Mouse (Mus musculus) heart, adult 2 months (tissue): ENCODE measurements around the gene Map1s. TPM values are rescaled to one million over a fixed set of nuclear protein-coding genes. Genes with fewer than 3 reads are reported as not detected.
A peak's percentile ranks its signal among the peaks of the same experiment; 100 is the strongest.

Experiments
- DNase-seq, 2 experiments: peaks; one replicate each; pipeline ENCODE4 v3.0.0; 2021
- H3K27ac ChIP-seq: fragments of 200-600 bp; 2 replicates; pipeline ENCODE4 v1.8.1; 2022
- H3K27me3 ChIP-seq: fragments of 200-500 bp; 2 replicates; pipeline ENCODE4 v1.6.1; 2012; ENCODE audit warnings: mild to moderate bottlenecking, low read length, inconsistent platforms, mixed read lengths; ENCODE audit not compliant: control insufficient read depth, insufficient read depth
- H3K36me3 ChIP-seq: fragments of 200-500 bp; 2 replicates; pipeline ENCODE4 v1.6.1; 2012; ENCODE audit warnings: low read length, inconsistent platforms; ENCODE audit not compliant: control insufficient read depth, insufficient read depth
- H3K4me1 ChIP-seq: fragments of 200-500 bp; 2 replicates; pipeline ENCODE4 v1.6.1; 2011; ENCODE audit warnings: low read length; ENCODE audit not compliant: control insufficient read depth, insufficient read depth
- H3K4me3 ChIP-seq: fragments of 200-600 bp; 2 replicates; pipeline ENCODE4 v1.8.1; 2022
- H3K79me2 ChIP-seq: fragments of 200-500 bp; replicated peaks from 2 replicates; pipeline ENCODE4 v1.6.1; 2012; ENCODE audit warnings: mild to moderate bottlenecking, inconsistent platforms, low read length, moderate library complexity, mixed read lengths; ENCODE audit not compliant: control insufficient read depth, insufficient read depth
- H3K9ac ChIP-seq: fragments of 200-500 bp; 2 replicates; pipeline ENCODE4 v1.6.1; 2012; ENCODE audit warnings: low read depth, mild to moderate bottlenecking, control low read depth, inconsistent platforms, low read length, mixed read lengths
- CTCF ChIP-seq: fragments of 200-600 bp; IDR thresholded peaks from 2 replicates; pipeline ENCODE4 v1.8.1; 2022; ENCODE audit warnings: antibody characterized with exemption, mild to moderate bottlenecking, moderate library complexity
- EP300 ChIP-seq: fragments of 200-500 bp; IDR thresholded peaks from 2 replicates; pipeline ENCODE4 v1.6.1; 2011; ENCODE audit warnings: low read depth, low read length, control low read depth; ENCODE audit not compliant: insufficient read depth
- POLR2A ChIP-seq: fragments of 200-500 bp; IDR thresholded peaks from 2 replicates; pipeline ENCODE4 v1.6.1; 2011; ENCODE audit warnings: mild to moderate bottlenecking, low read depth, low read length, control low read depth; ENCODE audit not compliant: insufficient read depth
- WGBS: fragments of 180-500 bp; shearing (Covaris S2); methylation state at CpG from one replicate; pipeline ENCODE4 v1.1.7; 2018; 5-methylcytosine and 5-hydroxymethylcytosine counted together
- intact Hi-C: fragments of 180-260 bp; cut with DNase I; formaldehyde crosslinking; loops from one replicate; pipeline ENCODE4 v1.15.1; 2025
- polyA plus RNA-seq: library from polyadenylated mRNA; depleted of rRNA; stranded (reverse); fragments of >200 nt; gene quantifications from 2 replicates; pipeline ENCODE4 v1.2.3, GENCODE M21; 2012
- total RNA-seq, 2 experiments: library from RNA; stranded (reverse); gene quantifications; 2 replicates each; pipeline ENCODE4 v1.2.3; 2021

Map1s gene
- total and polyA plus RNA-seq, 3 experiments: 17.8 to 21.3 (median 20.2) TPM

DNA sequence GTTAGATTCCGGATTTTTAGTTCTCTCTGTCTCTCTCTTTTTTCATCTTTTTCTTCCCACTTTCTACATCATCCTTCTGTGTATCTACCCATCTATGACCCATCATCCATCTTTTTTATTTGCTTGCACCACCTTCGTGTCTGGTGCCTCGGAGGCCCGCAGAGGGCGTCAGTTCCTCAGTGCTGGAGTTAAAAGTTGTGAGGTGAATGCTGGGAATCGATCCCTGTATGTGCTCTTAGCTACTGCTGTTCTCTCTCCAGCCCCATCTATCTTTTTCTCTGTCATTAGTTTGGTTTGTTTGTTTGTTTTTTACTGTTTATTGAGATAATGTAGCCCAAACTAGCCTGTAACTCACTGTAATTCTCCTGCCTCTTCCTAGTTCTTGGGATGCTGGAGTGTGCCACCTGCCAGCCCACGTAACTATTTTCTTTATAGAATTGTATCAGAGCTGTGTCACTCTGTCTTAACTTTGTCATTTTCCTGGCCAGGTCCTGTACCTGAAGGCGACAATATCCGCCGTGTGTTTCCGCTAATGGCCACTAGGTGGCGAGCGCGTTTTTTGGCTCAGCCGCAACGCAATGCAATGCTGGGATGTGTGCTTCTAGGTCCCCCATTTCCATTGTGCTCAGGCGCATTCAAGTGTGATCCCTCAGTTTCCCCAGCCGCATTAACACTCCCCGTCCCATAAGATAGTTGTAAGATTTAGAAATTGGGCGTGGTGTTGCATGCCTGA, 7.9 kb upstream of the Map1s start:
- TF ChIP-seq EP300: peak; percentile 77; the same call in 1 of the 2 replicates
- TF ChIP-seq POLR2A: no peak; the same call in 1 of the 2 replicates
- peak; percentile 79 for TF ChIP-seq CTCF
- Histone ChIP-seq H3K4me1 (peaks cover 6% of the 10 kb centered on the region), H3K36me3 (peaks cover 2% of the 10 kb centered on the region; the same call in 1 of the 2 replicates), H3K27me3 (no peaks in the 10 kb centered on the region; the same call in 1 of the 2 replicates), H3K4me3 (peak overlapping the region; percentile 88), H3K9ac (peak overlapping the region; percentile 68), H3K79me2 (peaks cover 5% of the 10 kb centered on the region), H3K27ac (peak overlapping the region; percentile 86)
- intact Hi-C loops: loop anchor here (1.0 to 5.0 kb wide), 5 partner anchors 23 to 374 kb away; partner anchors contain the start of genes Ccdc124, Haus8 and Myo9b
- DNase-seq: peak; percentile 85 to 90
- WGBS: under 1% methylated on average over 20 of the region's 20 CpGs

DNA sequence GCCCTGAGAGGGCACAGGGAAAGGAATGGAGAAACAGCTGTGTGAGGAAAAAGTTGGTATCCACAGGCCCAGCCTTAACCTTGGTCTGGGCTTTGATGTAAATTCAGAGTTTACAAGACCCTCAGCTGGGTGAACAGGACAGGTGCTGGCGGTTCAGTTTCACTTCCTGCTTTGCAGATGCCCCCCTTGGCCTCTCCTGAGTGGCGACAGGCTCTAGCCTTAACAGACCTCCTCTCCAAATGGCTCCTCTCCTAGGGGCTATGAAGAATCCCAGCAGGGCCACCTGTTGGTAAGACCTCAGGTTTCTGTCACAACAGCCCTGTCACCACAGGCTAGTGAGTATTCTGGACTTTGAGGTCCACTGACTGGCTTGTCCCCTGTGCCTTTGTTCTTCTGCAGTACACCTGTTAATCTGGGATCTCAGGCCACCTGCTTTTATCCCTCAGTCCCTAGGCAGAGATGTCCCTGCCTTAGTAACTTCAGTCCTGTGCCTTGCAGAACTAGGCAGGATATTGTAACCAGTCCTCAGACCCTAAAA, 7.0 kb upstream of the Map1s start:
- 47% methylated on average over 2 of the region's 2 CpGs for WGBS
- Histone ChIP-seq H3K4me3 (no peak overlapping the region), H3K27ac (no peak overlapping the region), H3K36me3 (peaks cover 2% of the 10 kb centered on the region; the same call in 1 of the 2 replicates), H3K9ac (no peak overlapping the region), H3K79me2 (peaks cover 5% of the 10 kb centered on the region), H3K27me3 (no peaks in the 10 kb centered on the region), H3K4me1 (peaks cover 6% of the 10 kb centered on the region)
- TF ChIP-seq POLR2A: no peak
- TF ChIP-seq CTCF: no peak
- no peak for TF ChIP-seq EP300
- DNase-seq: no peak
- intact Hi-C loops: loop anchor here (1.0 to 5.0 kb wide), 4 partner anchors 22 to 374 kb away; partner anchors contain the start of genes Haus8 and Myo9b

DNA sequence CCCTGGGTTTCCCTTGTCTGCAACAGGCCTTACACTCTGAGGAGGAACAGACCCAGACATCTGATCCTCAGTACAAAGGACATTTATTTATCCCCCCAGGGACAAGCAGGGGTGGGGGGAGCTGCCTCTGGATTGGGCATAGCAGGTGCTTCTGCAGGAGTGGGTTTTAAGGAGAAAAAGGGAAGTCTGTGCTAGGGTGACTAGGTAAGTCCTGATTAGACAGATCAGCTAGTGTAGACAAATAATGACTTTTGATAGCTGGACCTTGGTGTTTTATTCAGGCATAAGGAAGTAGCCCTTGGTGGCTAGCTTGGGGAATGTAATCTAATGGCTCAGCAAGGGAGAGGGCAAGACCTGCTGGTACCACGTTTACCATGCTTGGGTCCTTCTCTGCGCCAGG, 6.5 kb upstream of the Map1s start:
- Histone ChIP-seq H3K79me2 (peaks cover 5% of the 10 kb centered on the region), H3K36me3 (peaks cover 2% of the 10 kb centered on the region; the same call in 1 of the 2 replicates), H3K27me3 (no peaks in the 10 kb centered on the region), H3K4me1 (peaks cover 6% of the 10 kb centered on the region), H3K27ac (no peak overlapping the region), H3K9ac (no peak overlapping the region), H3K4me3 (no peak overlapping the region)
- intact Hi-C loops: loop anchor here (2.0 to 5.0 kb wide), 3 partner anchors 22 to 373 kb away; partner anchors contain the start of genes Haus8 and Myo9b
- TF ChIP-seq POLR2A (no peak), EP300 (no peak), CTCF (no peak)
- no peak for DNase-seq
- 85% methylated on average over 2 of the region's 2 CpGs for WGBS

DNA sequence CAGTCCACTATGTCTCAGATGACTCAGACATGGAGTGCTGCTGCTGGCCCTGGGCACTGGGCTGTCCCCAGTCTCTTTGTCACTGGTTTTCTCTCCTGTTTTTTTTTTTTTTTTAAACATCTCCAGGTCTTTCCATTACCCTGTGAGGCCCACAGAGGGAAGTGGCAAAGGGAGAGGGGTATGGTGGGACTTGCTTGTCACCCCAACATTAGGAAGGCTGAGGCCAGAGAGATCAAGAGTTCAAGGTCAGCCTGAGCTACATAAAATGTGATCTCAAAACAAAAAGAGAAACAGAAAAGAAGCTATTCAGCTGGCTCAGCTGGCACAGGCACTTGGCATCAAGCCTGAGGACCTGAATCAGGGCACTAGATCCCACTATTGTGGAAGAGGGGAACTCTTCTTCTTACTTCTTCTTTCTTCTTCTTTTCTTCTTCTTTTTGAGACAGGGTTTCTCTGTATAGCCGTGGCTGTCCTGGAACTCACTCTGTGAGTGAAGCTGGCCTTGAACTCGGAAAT, 4.8 kb upstream of the Map1s start:
- H3K9ac ChIP-seq: no peak overlapping the region
- H3K36me3 ChIP-seq: peaks cover 2% of the 10 kb centered on the region; the same call in 1 of the 2 replicates
- 80% methylated on average over 2 of the region's 2 CpGs for WGBS
- intact Hi-C loops: no loop called here
- H3K79me2 ChIP-seq: peaks cover 5% of the 10 kb centered on the region
- no peak for TF ChIP-seq CTCF
- TF ChIP-seq EP300: no peak
- no peak for TF ChIP-seq POLR2A
- no peak overlapping the region for H3K27ac ChIP-seq
- H3K4me1 ChIP-seq: peaks cover 10% of the 10 kb centered on the region
- H3K4me3 ChIP-seq: no peak overlapping the region
- H3K27me3 ChIP-seq: no peaks in the 10 kb centered on the region
- no peak for DNase-seq

DNA sequence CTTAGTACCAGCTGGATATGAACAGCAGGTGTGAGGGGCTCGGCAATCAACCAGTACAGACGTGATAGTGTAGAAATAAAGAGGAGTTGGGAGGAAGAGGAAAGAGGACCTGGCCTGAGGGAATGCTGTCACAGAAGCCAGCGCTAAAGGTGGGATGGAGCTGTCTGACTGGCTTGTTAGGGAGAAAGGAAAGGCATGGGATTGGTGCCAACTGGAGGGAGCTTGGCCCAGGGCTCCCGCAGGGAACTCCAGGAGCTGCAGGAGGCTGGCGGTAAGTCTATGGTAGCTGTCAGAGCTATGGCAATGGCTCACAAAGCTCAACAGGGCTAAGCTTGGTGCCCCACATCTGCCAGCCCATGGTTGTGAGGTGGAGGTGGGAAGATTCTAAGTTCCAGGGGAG, 3.5 kb upstream of the Map1s start:
- peak in 1 of 2 experiments; percentile 2 for DNase-seq
- WGBS: 28% methylated on average over 5 of the region's 5 CpGs
- H3K4me3 ChIP-seq: no peak overlapping the region

DNA sequence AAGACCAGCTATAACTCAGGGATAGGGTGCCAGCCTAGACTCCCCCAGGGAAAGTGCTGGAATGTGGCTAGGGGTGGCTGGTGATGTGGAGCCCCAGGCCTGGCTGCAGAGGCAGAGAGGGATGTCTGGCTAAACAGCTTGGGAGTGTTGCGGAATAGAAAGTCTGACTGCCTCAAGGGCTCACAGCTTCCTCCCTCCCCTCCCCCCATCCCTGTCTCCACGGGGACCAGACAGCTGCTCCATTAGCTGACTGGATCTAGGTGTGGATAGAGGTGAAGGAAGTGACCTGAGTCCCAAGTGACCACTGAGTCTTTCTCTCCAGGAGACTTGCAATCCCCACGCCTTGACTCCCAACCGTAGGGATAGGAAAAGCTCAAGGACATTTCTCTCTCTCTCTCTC, 2.6 kb upstream of the Map1s start:
- H3K27me3 ChIP-seq: no peaks in the 10 kb centered on the region
- no peak for TF ChIP-seq CTCF
- TF ChIP-seq EP300: no peak
- no peak for TF ChIP-seq POLR2A
- H3K27ac ChIP-seq: no peak overlapping the region
- no peak overlapping the region for H3K9ac ChIP-seq
- 33% methylated on average over 4 of the region's 4 CpGs for WGBS
- intact Hi-C loops: no loop called here
- H3K4me3 ChIP-seq: no peak overlapping the region
- DNase-seq: peak in 1 of 2 experiments; percentile 2
- H3K36me3 ChIP-seq: no peaks in the 10 kb centered on the region
- no peaks in the 10 kb centered on the region for H3K79me2 ChIP-seq
- H3K4me1 ChIP-seq: peaks cover 11% of the 10 kb centered on the region

More for the DNA sequence above, 3.5 kb upstream of the Map1s start:
- intact Hi-C loops: no loop called here
- H3K9ac ChIP-seq: no peak overlapping the region
- TF ChIP-seq CTCF (no peak), EP300 (no peak), POLR2A (no peak)
- no peaks in the 10 kb centered on the region for H3K79me2 ChIP-seq
- H3K36me3 ChIP-seq: no peaks in the 10 kb centered on the region
- no peaks in the 10 kb centered on the region for H3K27me3 ChIP-seq
- peaks cover 10% of the 10 kb centered on the region for H3K4me1 ChIP-seq
- H3K27ac ChIP-seq: no peak overlapping the region
